Mouse (Mus musculus) cerebellum, adult 9-10 months (tissue): Measurements from ENCODE around the gene Fxyd1.

Experiments
- DNase-seq: peaks from one replicate; pipeline ENCODE4 v3.0.0; 2022

Fxyd1 gene

DNA sequence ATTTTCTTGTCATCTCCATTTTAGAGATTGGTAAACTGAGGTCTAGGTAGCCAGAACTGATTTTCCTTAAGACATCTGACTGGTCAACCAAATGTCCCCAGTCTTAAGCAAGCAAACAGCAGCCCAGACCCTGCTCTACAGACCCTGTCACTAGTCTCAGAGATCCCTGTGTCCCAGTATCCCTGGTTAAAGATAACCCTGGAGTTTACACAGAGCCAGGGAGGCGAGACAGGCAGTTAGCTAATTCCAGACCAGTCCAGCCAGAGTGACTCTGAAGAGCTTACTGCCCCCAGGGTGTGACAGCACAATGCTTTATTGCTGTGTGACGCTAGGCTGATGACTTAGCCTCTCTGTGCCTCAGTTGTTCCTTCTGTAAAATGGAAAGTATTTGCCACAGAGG, at the start of gene Fxyd1:
TSS of gene Fxyd1 (minus strand) at position 129 of the 400 bp plus-strand sequence.
- DNase-seq, result no peak

DNA sequence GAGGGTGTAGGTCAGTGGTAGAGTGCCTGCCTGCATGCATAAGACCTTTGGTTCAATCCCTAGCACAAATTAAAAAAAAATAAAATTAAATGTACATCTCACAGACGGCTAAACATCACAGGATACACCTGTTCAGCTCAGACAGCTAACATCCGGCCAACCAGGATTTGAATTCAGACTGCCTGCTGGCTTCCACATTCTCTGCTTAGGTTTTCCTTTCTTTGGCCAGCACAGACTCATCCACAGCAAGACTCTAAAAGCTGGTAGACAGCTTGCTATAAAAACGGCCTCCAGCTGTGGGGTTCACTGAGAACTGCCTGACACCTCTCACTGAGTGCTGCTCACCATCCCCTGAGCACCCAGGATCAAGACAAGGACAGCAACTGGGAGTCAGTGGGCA, 49.2 kb upstream of the Fxyd1 start:
- no peak for DNase-seq

DNA sequence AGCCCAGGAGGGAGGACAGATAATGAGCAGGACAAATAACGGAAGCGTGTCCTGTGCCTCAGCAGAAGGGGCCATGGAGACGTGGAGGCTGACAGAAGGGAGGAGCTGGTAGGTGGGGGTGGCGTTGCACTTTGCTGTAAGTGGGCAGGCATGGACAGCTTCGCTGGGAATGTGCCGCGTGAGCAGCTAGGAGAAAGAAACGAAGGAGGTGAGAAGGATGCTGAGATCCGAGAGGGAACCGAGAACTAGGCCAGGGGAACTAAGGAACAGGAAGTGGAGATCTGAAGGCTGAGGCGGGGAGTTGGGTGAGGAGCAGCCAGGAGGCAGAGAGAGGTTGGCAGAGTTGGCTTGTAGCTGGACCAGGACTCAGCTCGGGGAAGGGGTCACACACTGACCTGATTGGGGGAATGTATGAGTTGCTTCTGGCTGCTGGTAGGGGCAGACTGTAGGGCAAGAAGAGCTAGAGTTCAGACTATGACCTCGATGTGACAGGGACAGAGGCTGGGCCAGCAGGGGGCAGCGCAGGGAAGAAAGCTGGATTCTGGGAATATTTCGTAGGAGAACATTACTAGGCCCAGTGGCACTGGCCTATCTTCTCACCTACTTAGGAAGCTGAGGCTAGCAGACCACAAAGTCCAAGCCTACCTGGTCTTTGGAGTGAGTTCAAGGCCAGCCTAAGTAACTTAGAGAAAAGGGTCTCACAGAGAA, 48.2 kb upstream of the Fxyd1 start:
- peak; percentile 75 for DNase-seq

DNA sequence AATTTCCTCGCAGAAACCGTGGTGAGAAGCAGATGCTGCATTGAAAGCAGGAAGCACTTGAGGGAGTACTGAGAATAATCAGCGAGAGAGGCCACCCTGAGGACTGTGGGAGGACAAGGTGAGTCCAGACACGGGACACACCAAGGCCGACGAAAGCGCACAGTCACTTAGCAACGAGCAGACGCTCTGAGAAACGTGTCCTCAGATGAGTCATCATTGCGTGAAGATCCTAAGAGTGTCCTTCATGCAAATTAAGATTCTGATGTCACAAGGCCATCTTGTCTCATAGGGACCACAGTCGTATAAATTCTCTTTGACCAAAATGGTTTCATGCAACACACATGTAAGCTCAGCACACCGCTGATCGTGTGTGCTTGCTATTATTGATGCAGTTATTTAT, 43.8 kb upstream of the Fxyd1 start:
- no peak for DNase-seq

DNA sequence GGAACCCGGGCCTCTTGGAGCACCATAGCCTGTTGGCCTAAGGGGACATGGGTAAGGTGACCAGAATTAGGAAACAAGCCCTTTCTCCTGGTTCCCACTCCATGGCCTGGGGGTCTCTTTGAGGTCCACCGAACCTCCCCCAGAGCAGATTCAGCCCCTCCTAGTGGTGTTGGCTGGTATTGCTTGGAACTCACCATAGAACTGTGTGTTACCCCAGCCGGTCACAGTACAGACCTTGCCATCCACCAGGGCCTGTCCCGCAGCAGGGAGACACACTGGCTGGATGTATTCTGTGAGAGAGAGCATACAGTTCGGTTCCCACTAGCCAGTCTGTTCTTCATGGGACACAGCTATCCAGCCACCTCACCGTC, 42.6 kb upstream of the Fxyd1 start:
- no peak for DNase-seq

DNA sequence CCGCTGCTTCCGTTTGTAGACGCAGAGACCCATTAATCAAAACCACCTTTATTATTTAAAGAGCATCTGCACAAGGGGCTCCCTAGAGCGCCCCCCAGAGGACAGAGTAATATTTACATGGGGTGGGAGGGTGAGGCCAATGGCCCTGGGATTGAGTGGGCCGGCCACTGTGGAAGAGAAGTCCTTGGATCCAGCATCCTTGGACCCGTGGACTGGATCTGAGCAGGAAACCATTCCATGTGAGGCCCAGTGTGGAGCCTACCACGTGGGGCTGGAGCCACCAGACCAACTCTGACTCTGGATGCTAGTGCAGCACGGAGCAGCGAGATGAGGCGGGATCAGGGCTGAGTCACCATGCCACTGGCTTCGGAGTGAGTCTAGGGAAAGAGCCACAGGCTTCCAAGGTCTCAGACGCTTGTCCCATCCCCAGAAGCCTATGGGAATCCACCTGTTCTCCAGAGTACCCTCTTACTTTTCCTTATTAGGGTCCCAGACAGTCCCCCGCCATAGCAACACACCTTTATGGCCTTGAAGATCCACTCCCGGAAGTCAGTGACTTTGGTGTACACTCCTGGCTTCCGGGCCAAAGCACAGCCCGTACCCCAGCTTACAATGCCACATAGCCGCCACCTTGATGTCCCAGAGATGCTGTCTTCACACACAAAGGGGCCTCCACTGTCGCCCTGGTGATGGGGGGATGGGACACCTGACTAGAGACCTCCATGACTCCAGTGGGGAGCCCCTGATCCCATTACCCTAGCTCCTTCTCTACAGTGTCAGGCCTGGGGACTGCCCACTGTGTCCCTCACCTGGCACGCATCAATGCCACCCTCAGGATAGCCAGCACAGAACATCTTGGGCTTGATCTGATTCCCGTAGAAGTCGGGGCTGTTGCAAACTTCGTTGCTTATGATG, 42.0 kb upstream of the Fxyd1 start:
- DNase-seq, result no peak

DNA sequence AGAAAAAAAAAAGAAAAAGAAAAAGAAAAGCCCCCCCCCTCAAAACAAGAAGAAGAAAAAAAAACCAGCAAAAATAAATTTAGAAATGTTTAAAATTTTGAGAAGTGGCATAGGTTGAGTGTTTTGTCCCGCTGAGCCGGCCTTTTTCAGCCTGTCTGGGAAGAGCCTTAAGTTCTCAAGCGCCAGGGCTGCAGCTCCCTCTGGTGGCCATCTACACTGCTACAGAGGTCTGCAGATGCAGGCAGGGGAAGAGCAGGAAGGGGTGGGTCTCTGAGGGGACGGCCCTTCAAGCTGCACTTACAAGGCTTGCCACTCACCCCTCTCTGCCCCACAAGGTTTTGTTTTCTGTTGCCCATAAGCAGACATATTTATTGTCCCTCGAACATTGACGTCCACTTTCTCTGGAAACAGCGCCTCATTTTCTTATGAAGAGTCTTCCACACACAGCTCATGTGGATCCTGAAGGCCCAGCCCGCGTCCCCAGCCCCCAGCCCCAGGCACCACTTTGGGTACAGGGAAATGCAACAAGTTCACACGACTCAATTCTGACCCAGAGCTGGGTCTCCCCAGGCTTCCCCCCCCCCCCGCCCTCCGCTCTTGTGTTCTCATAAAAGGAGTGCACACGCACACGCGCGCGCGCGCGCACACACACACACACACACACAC, 40.7 kb upstream of the Fxyd1 start:
- DNase-seq, result peak; percentile 89

DNA sequence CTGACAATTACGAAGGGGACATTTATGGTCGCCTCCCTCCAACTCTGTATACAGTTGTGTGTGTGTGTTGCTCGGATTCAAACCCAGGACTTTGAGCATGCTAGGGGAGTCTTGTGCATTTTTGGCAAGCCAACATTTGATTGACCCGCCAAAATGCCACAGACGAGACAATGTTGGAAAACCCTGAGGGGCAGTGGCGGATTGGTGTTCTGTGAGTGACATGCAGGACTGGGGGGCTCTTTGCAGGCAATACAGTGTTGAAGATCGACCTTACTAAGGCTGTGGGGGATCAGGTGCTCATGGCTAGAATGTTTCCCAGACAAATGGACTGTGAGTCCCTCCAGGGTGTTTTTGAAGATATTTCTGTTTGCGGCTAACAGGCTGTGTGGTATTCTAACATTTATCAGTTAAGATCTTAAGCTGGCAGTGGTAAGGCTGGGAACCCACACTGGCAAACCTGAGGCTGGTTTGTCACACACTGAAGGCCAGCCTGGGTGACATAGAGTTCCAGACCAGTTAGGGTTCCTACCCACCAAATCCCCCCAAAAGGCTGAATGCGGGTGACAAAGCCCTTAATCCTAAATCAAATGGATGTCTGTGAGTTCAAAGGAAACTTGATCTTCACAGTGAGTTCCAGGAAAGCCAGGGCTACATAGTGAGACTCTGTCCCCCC, 40.0 kb upstream of the Fxyd1 start:
- DNase-seq, result no peak

DNA sequence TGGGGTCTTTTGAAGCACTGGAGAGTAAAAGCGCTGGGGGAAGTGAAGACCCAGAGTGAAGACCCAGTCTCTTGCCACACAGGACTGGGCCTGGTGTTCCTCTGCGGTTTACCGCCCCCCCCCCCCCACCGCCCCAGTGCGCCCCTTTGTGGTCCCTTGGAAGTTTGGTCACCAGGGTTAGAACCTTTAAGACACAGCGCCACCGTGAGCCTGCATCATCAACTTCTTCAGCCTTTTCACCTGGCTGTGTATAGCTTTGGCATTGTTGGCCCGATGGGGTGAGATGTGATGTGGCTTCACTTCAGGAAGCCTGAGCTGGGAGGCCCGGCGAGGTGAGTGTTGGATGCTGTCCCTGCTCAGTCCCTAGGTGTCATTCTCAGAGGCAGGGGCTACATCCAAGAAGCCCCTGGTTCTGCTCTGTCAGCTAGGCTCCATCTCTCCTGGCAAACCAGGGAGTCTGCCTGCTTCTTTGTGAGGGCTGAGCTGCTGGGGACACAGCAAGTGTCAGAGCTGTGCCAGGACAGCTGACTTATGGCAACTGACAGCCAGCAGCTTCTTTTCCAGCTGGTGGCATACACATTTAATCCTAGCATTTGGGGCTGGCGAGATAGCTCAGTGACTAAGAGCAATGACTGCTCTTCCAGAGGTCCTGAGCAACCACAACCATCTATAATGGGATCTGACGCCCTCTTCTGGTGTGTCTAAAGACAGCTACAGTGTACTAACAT, 37.9 kb upstream of the Fxyd1 start:
- no peak for DNase-seq

DNA sequence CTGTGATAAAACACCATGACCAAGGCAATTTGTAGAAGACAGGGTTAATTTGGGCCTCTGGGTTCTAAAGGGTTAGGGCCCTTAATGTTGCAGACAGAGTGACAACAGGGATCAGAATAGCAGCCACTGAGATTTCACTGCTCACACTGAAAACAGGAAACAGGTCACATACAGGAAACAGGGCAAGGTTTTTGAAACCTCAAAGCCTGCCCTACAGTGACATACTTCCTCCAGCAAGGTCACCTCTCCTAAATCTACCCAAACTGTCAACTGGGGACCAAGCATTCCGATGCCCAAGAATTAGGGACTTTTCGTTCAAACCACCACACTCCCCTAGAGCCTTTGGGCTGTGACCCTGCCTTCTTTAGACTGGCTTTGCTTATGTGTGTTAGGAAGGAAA, 32.7 kb upstream of the Fxyd1 start:
- no peak for DNase-seq

DNA sequence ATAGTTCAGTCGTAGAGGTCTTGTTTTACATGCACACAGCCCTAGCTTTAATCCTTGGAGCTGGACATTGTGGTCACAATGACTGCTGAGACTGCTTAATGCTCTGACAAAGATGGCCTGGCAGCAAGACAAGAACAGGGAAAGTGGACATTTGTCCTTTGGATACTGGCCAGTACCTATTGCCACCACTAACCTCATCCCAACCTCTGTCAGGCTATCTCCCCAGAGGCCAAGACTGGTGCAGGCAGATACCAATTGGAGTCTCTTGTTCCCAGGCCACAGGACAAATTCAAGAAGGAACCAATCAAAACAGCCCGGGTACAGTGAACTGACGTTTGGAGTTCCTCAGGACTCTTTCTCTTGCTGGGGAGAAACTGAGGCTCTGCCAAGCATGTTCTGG, 31.2 kb upstream of the Fxyd1 start:
- no peak for DNase-seq

DNA sequence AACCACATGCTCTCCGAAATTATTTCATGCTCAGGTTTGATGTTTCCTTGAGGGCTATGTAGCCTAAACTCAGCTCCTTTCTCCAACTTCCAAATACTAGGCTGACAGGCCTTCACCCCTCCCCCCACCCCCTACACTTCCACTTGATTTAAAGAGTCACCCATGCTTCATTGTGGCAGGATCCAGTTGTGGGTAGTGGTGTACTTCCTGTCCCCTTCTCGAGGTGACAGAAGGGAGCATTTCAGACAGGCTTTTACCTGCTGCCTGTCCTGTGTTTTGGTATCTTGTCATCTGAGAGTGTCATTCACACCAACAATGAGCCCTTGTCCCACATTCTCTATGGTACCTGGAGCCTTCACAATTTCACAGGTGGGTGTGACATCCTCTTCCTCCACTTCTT, 30.3 kb upstream of the Fxyd1 start:
- DNase-seq, result no peak

DNA sequence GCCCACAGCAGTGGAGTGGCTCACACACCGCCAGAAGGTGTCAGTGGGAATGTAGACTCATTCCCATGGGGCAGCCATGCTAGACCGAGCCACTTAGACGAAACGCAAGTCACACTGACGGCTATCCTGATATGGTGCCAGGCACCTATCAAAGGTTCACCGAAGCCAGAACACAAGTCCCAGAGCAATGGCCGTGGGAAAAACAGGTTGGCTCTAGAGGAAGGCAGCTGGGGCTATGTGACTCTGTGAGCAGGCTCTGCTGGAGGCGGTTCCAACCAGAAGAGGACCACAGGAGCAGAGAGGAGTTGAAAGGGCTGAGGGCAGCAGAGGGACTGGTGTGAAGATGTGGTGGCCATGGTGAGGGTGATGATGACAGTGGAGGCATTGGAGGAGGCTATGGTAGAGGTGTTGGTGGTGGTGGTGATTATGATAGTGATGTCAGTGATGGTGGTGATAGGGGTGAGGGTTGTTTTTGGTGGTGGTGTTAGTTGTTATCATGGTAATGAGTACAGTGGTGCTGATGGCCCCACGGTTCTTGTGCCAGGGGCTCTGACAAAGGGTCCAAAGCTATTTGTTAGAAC, 29.3 kb upstream of the Fxyd1 start:
- no peak for DNase-seq

DNA sequence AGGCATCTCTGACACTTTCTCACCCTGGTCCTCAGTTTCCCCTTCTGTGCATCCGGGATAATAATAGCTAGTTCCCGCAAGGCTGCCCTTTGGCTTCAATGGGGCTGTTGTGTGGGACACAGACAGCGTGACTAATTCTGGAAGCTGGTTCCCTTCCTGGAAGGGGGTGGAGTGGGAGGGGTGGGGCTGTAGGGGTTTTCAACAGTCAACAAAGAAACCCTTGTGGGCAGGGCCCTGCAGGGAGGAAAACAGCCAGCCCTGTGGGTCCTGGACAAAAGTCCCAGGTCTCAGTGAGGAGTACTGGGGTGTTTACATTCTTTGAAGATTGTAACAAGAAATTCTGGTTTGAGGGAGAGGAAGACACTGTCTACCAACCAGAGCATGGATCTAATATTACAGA, 28.2 kb upstream of the Fxyd1 start:
- DNase-seq, result no peak

DNA sequence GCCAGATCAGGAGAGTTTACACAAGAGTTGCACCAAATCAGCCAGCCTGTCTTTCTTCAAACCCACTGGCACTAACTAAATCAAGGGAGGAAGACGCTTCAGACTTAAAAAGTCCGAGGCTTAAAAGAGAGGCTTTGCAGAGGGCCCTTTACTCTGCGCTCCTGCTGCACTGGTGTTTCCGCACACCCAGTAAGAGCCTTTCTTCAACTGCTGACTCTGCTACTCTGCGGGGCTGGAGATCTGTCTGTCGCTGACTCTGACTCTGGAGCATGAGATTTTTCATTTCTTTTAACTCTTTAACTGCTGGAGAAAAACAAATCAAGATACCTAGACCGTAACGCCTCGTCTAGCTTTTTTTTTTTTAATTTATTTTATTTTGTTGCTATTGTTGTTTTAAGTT, 27.1 kb upstream of the Fxyd1 start:
- no peak for DNase-seq

DNA sequence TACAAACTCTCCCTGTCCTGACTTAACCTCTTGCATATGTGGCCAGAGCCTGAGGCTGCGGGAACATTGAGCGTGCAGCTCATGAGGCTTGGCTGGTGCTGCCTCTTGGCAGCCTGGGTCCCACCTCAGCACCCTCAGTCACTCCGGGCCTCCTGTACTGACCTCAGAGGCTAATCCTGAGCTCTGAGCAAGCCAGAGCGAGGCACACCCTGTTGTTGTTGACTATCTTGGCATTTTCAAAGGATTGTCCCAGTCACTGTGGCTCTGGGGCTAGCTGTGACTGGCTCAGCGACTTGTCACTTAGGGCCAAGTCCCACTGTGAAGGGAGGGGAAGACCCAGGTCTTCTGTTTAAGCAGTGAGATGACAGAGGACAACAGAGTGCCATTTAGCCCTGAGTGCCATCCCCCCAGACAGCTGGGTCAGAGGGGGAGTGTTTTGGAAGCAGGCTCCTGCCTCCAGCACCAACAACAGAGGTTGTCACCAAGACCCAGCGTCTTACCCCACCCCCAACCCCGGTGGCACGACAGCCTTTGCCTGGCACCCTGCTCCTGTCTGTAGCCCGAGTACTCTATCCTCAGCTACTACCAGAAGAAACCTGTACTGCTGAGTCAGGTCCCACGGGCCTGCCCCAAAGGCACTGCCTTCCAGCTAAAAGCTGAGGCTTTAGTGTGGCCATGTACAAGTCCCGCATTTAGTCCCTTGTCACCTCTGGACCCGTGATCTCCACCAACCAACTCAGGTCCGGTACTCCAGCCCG, 26.0 kb upstream of the Fxyd1 start:
- DNase-seq, result peak; percentile 74

DNA sequence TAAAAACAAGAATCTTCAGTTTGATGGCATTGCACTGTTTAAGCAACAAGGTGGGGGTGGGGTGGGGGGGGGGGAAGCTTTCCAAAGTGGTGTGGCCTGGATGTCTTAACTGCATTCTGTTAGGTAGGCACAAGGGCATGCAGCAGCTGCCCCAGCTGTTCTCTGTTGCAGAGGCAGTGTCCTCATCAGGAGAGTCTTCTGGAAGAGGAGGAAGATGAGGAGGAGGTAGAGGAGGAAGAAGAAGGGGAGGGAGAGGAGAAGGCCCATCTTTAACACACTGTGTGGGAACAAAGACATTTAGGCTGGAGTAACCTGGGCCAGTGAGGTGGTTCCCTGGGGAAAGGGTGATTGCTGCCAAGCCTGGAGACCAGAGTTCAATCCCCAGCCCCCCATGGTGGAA, 25.1 kb upstream of the Fxyd1 start:
- DNase-seq, result no peak

DNA sequence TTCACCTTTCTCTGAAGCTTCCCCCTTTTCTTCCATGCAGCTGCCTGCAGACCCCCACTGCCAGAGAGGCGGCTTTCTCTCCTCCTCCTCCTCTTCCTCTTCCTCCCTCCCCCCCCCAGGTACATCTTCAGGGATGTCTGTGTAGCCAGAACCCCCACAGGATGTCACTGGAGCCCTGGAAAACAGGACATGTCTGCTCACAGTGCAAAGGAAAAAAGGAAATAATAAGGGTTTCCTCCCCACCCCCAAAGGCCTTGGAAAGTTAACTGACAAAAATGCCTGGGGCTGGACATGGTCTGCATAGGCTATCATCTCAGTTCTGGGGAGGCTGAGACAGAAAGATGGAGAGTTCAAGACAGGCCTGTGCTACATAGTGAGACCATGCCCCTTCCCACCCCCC, 24.1 kb upstream of the Fxyd1 start:
- DNase-seq, result peak; percentile 71

DNA sequence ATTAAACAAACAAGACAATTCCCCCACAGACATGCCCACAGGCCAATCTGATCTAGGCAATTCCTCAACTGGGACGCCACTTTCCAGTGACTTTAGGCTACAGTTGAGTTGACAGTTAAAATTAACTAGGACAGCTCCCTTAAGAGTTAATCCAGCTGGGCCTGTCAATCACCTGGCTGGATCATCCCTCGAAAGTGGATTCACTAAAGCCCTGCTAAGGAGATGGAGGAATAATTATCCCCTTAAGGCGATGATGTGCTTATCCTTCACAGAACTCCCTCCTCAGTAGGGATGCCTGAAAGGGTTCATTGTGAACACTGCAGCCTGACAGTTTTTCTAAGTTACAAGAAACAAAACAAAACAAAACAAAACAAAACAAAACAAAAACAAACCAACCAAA, 23.6 kb upstream of the Fxyd1 start:
- no peak for DNase-seq

DNA sequence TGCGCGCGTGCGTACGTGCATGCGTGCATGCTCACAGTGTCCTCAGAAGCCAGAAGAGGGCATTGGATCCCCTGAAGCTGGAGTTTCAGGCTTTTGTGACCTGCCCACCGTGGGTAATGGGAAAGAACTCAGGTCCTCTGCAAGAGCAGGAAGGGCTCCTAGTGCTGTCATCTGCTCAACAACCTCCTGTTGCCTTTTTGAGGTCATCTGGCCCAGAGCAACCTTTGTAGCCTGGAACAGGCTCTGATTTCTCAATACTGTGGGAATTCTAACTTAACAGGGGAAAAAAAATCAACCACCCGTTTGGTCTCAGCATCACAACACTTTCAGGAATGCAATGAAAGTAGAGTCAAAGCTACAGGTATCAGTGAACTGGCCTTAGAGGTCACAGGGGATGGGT, 22.7 kb upstream of the Fxyd1 start:
- no peak for DNase-seq

DNA sequence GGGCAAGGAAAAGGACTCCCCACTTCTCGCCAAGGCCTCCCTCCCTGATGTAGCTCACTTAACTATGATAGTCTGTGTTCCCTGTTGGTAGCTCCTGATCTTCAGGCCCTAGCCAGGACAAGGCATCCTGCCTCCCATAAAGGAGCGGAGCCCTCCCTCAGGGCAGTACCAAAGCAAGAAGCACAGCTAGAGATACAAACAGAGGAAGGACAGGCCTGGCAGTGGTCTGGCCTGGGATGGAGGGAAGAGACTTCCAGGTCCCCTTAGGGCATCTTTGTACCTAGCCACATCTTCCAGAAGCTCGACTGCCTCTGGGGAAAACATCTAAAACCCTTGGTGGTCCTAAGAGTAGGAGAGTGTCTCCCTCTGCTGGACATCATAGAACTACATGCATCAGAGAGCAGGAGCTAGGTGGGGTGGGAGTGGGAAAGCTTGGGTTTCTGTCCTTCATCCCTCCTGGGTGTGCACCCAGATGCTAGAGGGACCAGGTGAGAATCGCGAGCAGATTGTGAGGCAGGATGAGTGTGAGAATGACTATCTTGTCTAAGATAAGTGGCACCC, 21.0 kb upstream of the Fxyd1 start:
- peak; percentile 67 for DNase-seq
